Mouse (Mus musculus) heart, adult 2 months (tissue): ENCODE measurements around the gene Prim1.

ENCODE experiments used
- CTCF ChIP-seq: fragments of 200-600 bp; IDR thresholded peaks from 2 replicates; pipeline ENCODE4 v1.8.1; 2022; ENCODE audit warnings: antibody characterized with exemption, mild to moderate bottlenecking, moderate library complexity
- EP300 ChIP-seq: fragments of 200-500 bp; IDR thresholded peaks from 2 replicates; pipeline ENCODE4 v1.6.1; 2011; ENCODE audit warnings: low read depth, low read length, control low read depth; ENCODE audit not compliant: insufficient read depth
- POLR2A ChIP-seq: fragments of 200-500 bp; IDR thresholded peaks from 2 replicates; pipeline ENCODE4 v1.6.1; 2011; ENCODE audit warnings: mild to moderate bottlenecking, low read depth, low read length, control low read depth; ENCODE audit not compliant: insufficient read depth

- TF ChIP-seq CTCF (0 out of 2 replicates have a peak, but pooled peaks have one; percentile 11), EP300 (no peak), POLR2A (no peak)
These were observed 43.2 kb downstream of the Prim1 start for GRCm38 (mm10) chr10:128058184-128058583.
